Mouse (Mus musculus) cortical plate, adult 2 months (tissue): ENCODE measurements around the gene Zfp689.
A peak's percentile ranks its signal among the peaks of the same experiment; 100 is the strongest.

Experiments used
- CTCF ChIP-seq: fragments of 200-500 bp; IDR thresholded peaks from 2 replicates; pipeline ENCODE4 v1.5.1; 2011; ENCODE audit warnings: mild to moderate bottlenecking, control low read depth, low read length; ENCODE audit not compliant: insufficient read depth; ENCODE audit errors: extremely low read depth
- POLR2A ChIP-seq: fragments of 200-500 bp; IDR thresholded peaks from 2 replicates; pipeline ENCODE4 v1.6.1; 2011; ENCODE audit warnings: mild to moderate bottlenecking, low read length, control low read depth; ENCODE audit not compliant: insufficient read depth; ENCODE audit errors: extremely low read depth

- no peak for TF ChIP-seq CTCF
- peak; percentile 79 for TF ChIP-seq POLR2A
These were observed 27.4 kb downstream of the Zfp689 start, which contains the start of gene Zfp688 for GRCm38 (mm10) chr7:127421388-127422191.
